Mouse (Mus musculus) C2C12 (cell line): ENCODE measurements at regions not wholly inside any gene's neighbourhood (a gene's known extent, or its start where the extent isn't known, plus 50 kb on each side); places are given as distances from the start of the nearest gene placed in this dataset.

Source experiments
- CTCF ChIP-seq: IDR thresholded peaks from one replicate; pipeline ENCODE4 v1.5.1; 2011; ENCODE audit not compliant: control insufficient read depth, insufficient read depth, insufficient read length
- FOSL1 ChIP-seq: IDR thresholded peaks from one replicate; pipeline ENCODE4 v1.8.0; 2011; ENCODE audit warnings: mild to moderate bottlenecking, low read length; ENCODE audit not compliant: poor library complexity, insufficient read depth, severe bottlenecking
- MAX ChIP-seq: IDR thresholded peaks from one replicate; pipeline ENCODE4 v1.6.1; 2011; ENCODE audit warnings: mild to moderate bottlenecking, control low read depth
- MYOD1 ChIP-seq: IDR thresholded peaks from one replicate; pipeline ENCODE4 v1.6.1; 2011; ENCODE audit warnings: low read depth; ENCODE audit not compliant: control insufficient read depth, insufficient read length
- MYOG ChIP-seq: IDR thresholded peaks from one replicate; pipeline ENCODE4 v1.6.1; 2011; ENCODE audit not compliant: control insufficient read depth, insufficient read length; ENCODE audit errors: extremely low read depth
- USF1 ChIP-seq: IDR thresholded peaks from one replicate; pipeline ENCODE4 v1.6.1; 2011; ENCODE audit warnings: low read depth, mild to moderate bottlenecking, control low read depth, moderate library complexity

DNA sequence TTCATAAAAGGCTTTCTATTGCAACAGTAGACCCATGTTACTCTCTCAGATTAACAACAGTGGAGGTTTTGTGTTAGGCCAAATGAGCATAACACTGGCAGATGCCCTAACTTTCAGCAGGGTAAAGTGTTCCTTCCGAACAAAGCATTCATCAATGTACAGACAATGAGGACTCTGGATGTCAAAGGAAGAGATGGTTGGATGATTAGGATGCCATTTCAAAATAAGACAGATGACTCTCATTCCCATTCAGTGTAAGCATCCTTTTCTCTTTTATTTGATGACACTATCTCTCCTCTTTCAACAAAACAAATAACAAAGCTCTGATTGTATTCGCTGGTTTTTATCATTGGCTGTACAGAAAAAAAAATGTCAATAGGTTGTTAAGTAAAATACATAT is 516.1 kb downstream of the Slitrk6 start:
- TF ChIP-seq CTCF (no peak), MAX (no peak), MYOD1 (no peak), FOSL1 (no peak), MYOG (no peak), USF1 (no peak)
